Mouse (Mus musculus) E14TG2a.4 (cell line): ENCODE data around the gene Gm26992.

ENCODE experiments used
- CTCF ChIP-seq: conservative IDR thresholded peaks from 2 replicates; pipeline ENCODE4 v1.5.1; 2014; ENCODE audit warnings: low read length
- POU5F1 ChIP-seq: IDR thresholded peaks from 2 replicates; pipeline ENCODE4 v1.6.1; 2014; ENCODE audit warnings: low read length, borderline replicate concordance

- TF ChIP-seq CTCF (peak; percentile 46), POU5F1 (no peak)
Measured at GRCm38 (mm10) chrX:103460056-103460455, 38.2 kb downstream of the Gm26992 start.
